Mouse (Mus musculus) bone marrow macrophage, adult 2 months (primary cell): ENCODE measurements around the gene Nrgn. TPM values are rescaled to one million over a fixed set of nuclear protein-coding genes. Genes with fewer than 3 reads are reported as not detected.

Experiments
- H3K27ac ChIP-seq: 2 replicates; pipeline ENCODE4 v1.5.1; 2012; ENCODE audit warnings: low read depth, low read length; ENCODE audit not compliant: insufficient read depth
- H3K4me1 ChIP-seq: 2 replicates; pipeline ENCODE4 v1.6.1; 2012; ENCODE audit warnings: low read length; ENCODE audit not compliant: control insufficient read depth, insufficient read depth
- H3K4me3 ChIP-seq: 2 replicates; pipeline ENCODE4 v1.5.1; 2012; ENCODE audit warnings: mild to moderate bottlenecking, low read length, moderate library complexity; ENCODE audit not compliant: insufficient read depth
- CTCF ChIP-seq: IDR thresholded peaks from 2 replicates; pipeline ENCODE4 v1.5.1; 2012; ENCODE audit warnings: low read depth, mild to moderate bottlenecking, low read length, moderate library complexity
- POLR2A ChIP-seq: IDR thresholded peaks from 2 replicates; pipeline ENCODE4 v1.6.1; 2012; ENCODE audit warnings: mild to moderate bottlenecking, low read depth, low read length, borderline replicate concordance
- polyA plus RNA-seq: library from polyadenylated mRNA; stranded (reverse); fragments of >200 nt; gene quantifications from 2 replicates; pipeline ENCODE4 v1.2.4, GENCODE M21; 2012; ENCODE audit not compliant: missing spikeins, insufficient read depth, insufficient read length

The Nrgn gene
- polyA plus RNA-seq, 1 experiment: not detected

DNA sequence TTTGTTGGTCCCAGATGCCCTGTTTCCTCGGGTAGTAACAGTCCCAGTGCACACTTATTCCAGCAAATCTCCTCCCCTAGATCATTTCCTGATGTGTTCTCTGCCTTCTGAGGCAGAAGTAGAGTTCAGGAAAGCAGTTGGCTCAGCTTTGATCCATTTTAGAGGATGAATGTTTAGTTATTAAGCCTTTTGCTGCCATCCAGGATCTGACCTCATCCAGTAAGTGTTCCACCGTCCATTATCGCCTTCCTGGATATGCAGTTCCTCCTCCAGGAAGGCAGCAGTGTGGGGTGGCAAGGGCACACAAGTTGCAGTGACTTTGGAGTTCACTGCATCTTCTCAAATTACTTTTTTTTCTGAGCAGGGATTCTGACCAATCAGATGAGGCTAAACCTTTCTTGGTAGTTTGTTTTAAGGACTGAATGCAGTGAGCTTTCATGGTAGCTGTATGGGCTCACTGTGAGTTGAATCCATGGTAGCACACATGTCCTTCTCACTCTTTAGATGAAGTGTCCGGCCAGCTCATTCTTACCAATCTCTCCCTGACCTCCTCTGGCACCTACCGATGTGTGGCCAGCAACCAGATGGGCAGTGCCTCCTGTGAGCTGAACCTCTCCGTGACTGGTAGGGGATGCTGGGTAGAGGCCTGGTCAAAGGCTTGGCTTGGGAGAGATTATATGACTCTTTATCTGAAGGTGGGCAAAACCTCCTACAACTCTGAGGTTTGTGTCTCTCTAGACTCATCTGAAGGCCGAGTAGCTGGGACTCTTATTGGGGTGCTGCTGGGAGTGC is 10.7 kb downstream of the Nrgn start:
- H3K27ac ChIP-seq: no peak overlapping the region
- H3K4me1 ChIP-seq: peaks cover 11% of the 10 kb centered on the region
- no peak overlapping the region for H3K4me3 ChIP-seq
- TF ChIP-seq POLR2A (no peak), CTCF (no peak)

- H3K4me1 ChIP-seq: peaks cover 11% of the 10 kb centered on the region
- H3K27ac ChIP-seq: no peak overlapping the region
- TF ChIP-seq CTCF (no peak), POLR2A (no peak)
- no peak overlapping the region for H3K4me3 ChIP-seq
Observed at GRCm38 (mm10) chr9:37540701-37541575, 11.8 kb downstream of the Nrgn start.

- Histone ChIP-seq H3K27ac (no peak overlapping the region), H3K4me3 (no peak overlapping the region), H3K4me1 (peaks cover 11% of the 10 kb centered on the region)
- TF ChIP-seq POLR2A (no peak), CTCF (no peak; the same call in 1 of the 2 replicates)
Observed at GRCm38 (mm10) chr9:37540226-37540625, 12.5 kb downstream of the Nrgn start.

DNA sequence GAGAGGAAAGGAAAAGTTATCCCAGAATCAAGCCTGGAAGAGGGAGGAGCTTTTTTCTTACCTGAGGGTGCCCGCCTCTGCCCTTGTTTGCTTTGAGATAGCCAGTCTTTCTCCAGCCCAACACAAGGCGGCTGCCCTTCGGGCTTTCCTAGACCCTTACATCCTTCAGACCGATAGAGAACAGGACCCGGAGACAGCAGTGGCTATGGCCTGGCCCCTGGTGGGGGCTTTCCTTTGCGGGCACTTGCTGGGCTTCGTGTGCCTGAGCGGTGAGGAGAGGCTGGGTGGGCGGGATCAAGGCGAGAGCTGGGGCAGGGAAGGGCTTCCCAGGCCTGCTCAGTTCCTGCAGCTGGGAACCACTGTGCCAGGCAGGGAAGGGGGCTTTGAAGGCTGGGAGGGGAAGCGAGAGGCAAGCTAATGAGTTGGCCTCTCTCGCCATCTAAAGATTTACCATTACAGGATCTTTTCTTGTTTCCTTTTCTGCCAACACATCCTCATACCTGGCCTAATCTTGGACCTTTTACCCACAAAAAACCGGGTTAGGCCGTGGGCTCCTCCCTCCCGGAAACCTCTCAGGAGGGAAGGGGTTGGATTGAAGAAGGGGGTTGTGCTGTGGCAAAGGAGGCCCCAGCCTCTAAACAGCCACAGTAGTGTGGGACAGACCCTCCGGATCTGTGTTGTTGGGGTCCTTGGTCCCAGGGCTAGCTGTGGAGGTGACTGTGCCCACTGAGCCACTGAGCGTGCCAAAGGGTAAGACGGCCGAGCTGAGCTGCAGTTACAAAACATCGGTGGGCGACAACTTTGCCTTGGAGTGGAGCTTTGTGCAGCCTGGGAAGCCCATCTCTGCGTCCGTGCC is 13.3 kb downstream of the Nrgn start, which contains the start of gene Vsig2:
Gene Vsig2 (plus strand): TSS at position 86 of the 856 bp plus-strand sequence.
- TF ChIP-seq CTCF (no peak), POLR2A (no peak)
- no peak within 1 kb of the TSS for H3K4me3 ChIP-seq
- H3K4me1 ChIP-seq: peaks cover 11% of the 10 kb centered on the region
- H3K27ac ChIP-seq: no peak within 1 kb of the TSS

DNA sequence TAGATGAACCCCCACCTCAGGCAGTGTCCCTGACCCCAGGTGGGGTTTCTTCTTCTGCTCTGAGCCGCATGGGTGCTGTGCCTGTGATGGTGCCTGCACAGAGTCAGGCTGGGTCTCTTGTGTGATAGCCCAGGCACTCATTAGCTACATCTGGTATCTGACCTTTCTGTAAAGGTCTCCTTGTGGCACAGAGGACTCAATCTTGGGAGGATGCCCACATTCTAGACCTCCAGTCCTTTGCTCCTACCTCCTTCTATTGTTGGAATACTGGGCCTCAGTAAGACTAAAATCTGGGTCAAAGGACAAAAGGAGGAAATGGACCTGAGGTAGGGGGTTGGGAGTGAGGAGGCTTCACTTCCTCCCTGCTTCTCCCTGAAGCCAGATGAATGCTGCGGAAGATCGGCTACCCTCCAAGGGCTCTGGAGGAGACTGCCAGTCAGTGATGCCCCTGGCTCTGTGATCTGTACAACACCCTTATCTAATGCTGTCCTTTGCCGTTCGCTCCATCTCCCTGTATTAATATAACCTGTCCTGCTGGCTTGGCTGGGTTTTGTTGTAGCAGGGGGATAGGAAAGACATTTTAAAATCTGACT is 14.9 kb downstream of the Nrgn start:
- H3K4me3 ChIP-seq: no peak overlapping the region
- no peak for TF ChIP-seq CTCF
- TF ChIP-seq POLR2A: no peak
- no peak overlapping the region for H3K27ac ChIP-seq
- H3K4me1 ChIP-seq: peaks cover 11% of the 10 kb centered on the region

- no peak overlapping the region for H3K4me3 ChIP-seq
- no peak overlapping the region for H3K27ac ChIP-seq
- TF ChIP-seq CTCF (no peak), POLR2A (no peak)
- H3K4me1 ChIP-seq: peaks cover 11% of the 10 kb centered on the region
Observed at GRCm38 (mm10) chr9:37536851-37537250, 15.9 kb downstream of the Nrgn start.

GRCm38 (mm10) chr9:37530888-37531705 is 21.6 kb downstream of the Nrgn start:
- TF ChIP-seq POLR2A (no peak), CTCF (no peak)
- Histone ChIP-seq H3K27ac (no peak overlapping the region), H3K4me3 (peak overlapping the region; percentile 43), H3K4me1 (peaks cover 7% of the 10 kb centered on the region)

- Histone ChIP-seq H3K4me1 (peaks cover 7% of the 10 kb centered on the region), H3K27ac (no peak overlapping the region), H3K4me3 (peak overlapping the region; percentile 43)
- TF ChIP-seq POLR2A: no peak
- TF ChIP-seq CTCF: no peak
Observed at GRCm38 (mm10) chr9:37530031-37530887, 22.4 kb downstream of the Nrgn start.
